Mouse (Mus musculus) kidney, embryonic 16.5 days (tissue): Measurements from ENCODE around the gene Iqcn. TPM values are rescaled to one million over a fixed set of nuclear protein-coding genes. Genes with fewer than 3 reads are reported as not detected.
A peak's percentile ranks its signal among the peaks of the same experiment; 100 is the strongest.

ENCODE experiments used
- ATAC-seq: fragments of 200-750 bp; cut with Nextera tagmentation; 2 replicates; pipeline ENCODE4 v1.8.0; 2017; ENCODE audit warnings: moderate TSS enrichment; ENCODE audit not compliant: low FRiP score, low TSS enrichment
- H3K27ac ChIP-seq: fragments of 300-500 bp; sonication (generic); 2 replicates; pipeline ENCODE4 v1.5.1; 2014; ENCODE audit warnings: low read length
- H3K27me3 ChIP-seq: fragments of 300-500 bp; sonication (generic); 2 replicates; pipeline ENCODE4 v1.6.1; 2014; ENCODE audit warnings: low read length, control low read depth, mixed read lengths; ENCODE audit not compliant: insufficient read depth
- H3K36me3 ChIP-seq: fragments of 300-500 bp; sonication (generic); 2 replicates; pipeline ENCODE4 v1.6.1; 2014; ENCODE audit warnings: low read length, control low read depth, mixed read lengths; ENCODE audit not compliant: insufficient read depth
- H3K4me1 ChIP-seq: fragments of 300-500 bp; sonication (generic); 2 replicates; pipeline ENCODE4 v1.6.1; 2014; ENCODE audit warnings: low read length, control low read depth, mixed read lengths; ENCODE audit not compliant: insufficient read depth
- H3K4me2 ChIP-seq: fragments of 300-500 bp; sonication (generic); replicated peaks from 2 replicates; pipeline ENCODE4 v1.6.1; 2014; ENCODE audit warnings: low read depth, low read length
- H3K4me3 ChIP-seq: fragments of 300-500 bp; sonication (generic); 2 replicates; pipeline ENCODE4 v1.5.1; 2014; ENCODE audit warnings: mild to moderate bottlenecking, low read length
- H3K9ac ChIP-seq: fragments of 300-500 bp; sonication (generic); replicated peaks from 2 replicates; pipeline ENCODE4 v1.6.1; 2014; ENCODE audit warnings: low read length
- H3K9me3 ChIP-seq: fragments of 300-500 bp; sonication (generic); 2 replicates; pipeline ENCODE4 v1.6.1; 2016; ENCODE audit warnings: low read length, control low read depth
- WGBS: fragments of 180-500 bp; shearing (Covaris S2); extraction: QIAGEN DNeasy Blood & Tissue Kit; methylation state at CpG from one replicate; pipeline ENCODE4 v1.1.7; 2014; 5-methylcytosine and 5-hydroxymethylcytosine counted together
- polyA plus RNA-seq: library from polyadenylated mRNA; unstranded; fragments of >200 nt; fragmentation: Nextera tagmentation; extraction: Ambion mirVana; gene quantifications from 2 replicates; pipeline ENCODE4 v1.2.1, GENCODE M21; 2015

The Iqcn gene
- polyA plus RNA-seq, 1 experiment from 2014 or later = 0.04 TPM

- Histone ChIP-seq H3K27ac (0 out of 2 replicates have a peak overlapping the region, but pooled peaks have one; percentile 4), H3K9me3 (no peaks in the 10 kb centered on the region), H3K9ac (no peak overlapping the region), H3K4me2 (no peak overlapping the region), H3K4me1 (peaks cover 51% of the 10 kb centered on the region), H3K36me3 (peaks cover 17% of the 10 kb centered on the region; the same call in 1 of the 2 replicates), H3K27me3 (no peaks in the 10 kb centered on the region), H3K4me3 (no peak overlapping the region)
- no peak for ATAC-seq
- 77% methylated on average over 22 of the region's 22 CpGs for WGBS
Observed at GRCm38 (mm10) chr8:70757523-70758307, 54.5 kb downstream of the Iqcn start.

GRCm38 (mm10) chr8:70758308-70758615 is 55.0 kb downstream of the Iqcn start:
- Histone ChIP-seq H3K36me3 (peaks cover 17% of the 10 kb centered on the region; the same call in 1 of the 2 replicates), H3K4me3 (no peak overlapping the region), H3K27me3 (no peaks in the 10 kb centered on the region), H3K27ac (no peak overlapping the region), H3K9ac (no peak overlapping the region), H3K4me1 (peaks cover 46% of the 10 kb centered on the region), H3K9me3 (no peaks in the 10 kb centered on the region), H3K4me2 (no peak overlapping the region)
- ATAC-seq = no peak
- 82% methylated on average over 7 of the region's 7 CpGs for WGBS

GRCm38 (mm10) chr8:70758616-70759561 is 55.6 kb downstream of the Iqcn start:
- H3K9ac ChIP-seq = no peak overlapping the region
- no peaks in the 10 kb centered on the region for H3K27me3 ChIP-seq
- peaks cover 40% of the 10 kb centered on the region for H3K4me1 ChIP-seq
- no peak overlapping the region for H3K4me2 ChIP-seq
- H3K9me3 ChIP-seq = no peaks in the 10 kb centered on the region
- H3K4me3 ChIP-seq = no peak overlapping the region
- peaks cover 21% of the 10 kb centered on the region for H3K36me3 ChIP-seq
- 58% methylated on average over 19 of the region's 19 CpGs for WGBS
- no peak for ATAC-seq
- H3K27ac ChIP-seq = no peak overlapping the region

GRCm38 (mm10) chr8:70760350-70760749 is 57.1 kb downstream of the Iqcn start:
- peak overlapping the region; percentile 84 for H3K4me2 ChIP-seq
- H3K9me3 ChIP-seq = no peaks in the 10 kb centered on the region
- peaks cover 34% of the 10 kb centered on the region for H3K4me1 ChIP-seq
- ATAC-seq = peak; percentile 24
- peaks cover 23% of the 10 kb centered on the region for H3K36me3 ChIP-seq
- peak overlapping the region; percentile 73 for H3K4me3 ChIP-seq
- peak overlapping the region; percentile 83 for H3K9ac ChIP-seq
- H3K27me3 ChIP-seq = no peaks in the 10 kb centered on the region
- 0% methylated on average over 22 of the region's 22 CpGs for WGBS
- peak overlapping the region; percentile 73 for H3K27ac ChIP-seq

GRCm38 (mm10) chr8:70760775-70761406 is 57.6 kb downstream of the Iqcn start, which contains the start of gene Mpv17l2:
TSS of gene Mpv17l2 (minus strand) at chr8:70760946.
- Histone ChIP-seq H3K9me3 (no peaks in the 10 kb centered on the region), H3K27ac (peak within 1 kb of the TSS; percentile 80), H3K4me1 (peaks cover 33% of the 10 kb centered on the region), H3K27me3 (no peaks in the 10 kb centered on the region), H3K9ac (peak within 1 kb of the TSS; percentile 83), H3K4me2 (peak within 1 kb of the TSS; percentile 84), H3K36me3 (peaks cover 23% of the 10 kb centered on the region), H3K4me3 (peak within 1 kb of the TSS; percentile 73)
- ATAC-seq = peak; percentile 96
- WGBS = under 1% methylated on average over 54 of the region's 55 CpGs

- 63% methylated on average over 1 of the region's 1 CpGs for WGBS
- peaks cover 13% of the 10 kb centered on the region for H3K36me3 ChIP-seq
Observed at GRCm38 (mm10) chr8:70762118-70762517, 58.9 kb downstream of the Iqcn start.

GRCm38 (mm10) chr8:70763354-70763753 is 60.1 kb downstream of the Iqcn start:
- ATAC-seq = no peak
- H3K9ac ChIP-seq = no peak overlapping the region
- no peaks in the 10 kb centered on the region for H3K27me3 ChIP-seq
- no peaks in the 10 kb centered on the region for H3K9me3 ChIP-seq
- H3K4me3 ChIP-seq = no peak overlapping the region
- H3K4me2 ChIP-seq = no peak overlapping the region
- H3K27ac ChIP-seq = no peak overlapping the region
- H3K36me3 ChIP-seq = peaks cover 11% of the 10 kb centered on the region
- peaks cover 46% of the 10 kb centered on the region for H3K4me1 ChIP-seq
- WGBS = 4% methylated on average over 3 of the region's 3 CpGs

More at GRCm38 (mm10) chr8:70762118-70762517, 58.9 kb downstream of the Iqcn start:
- no peak overlapping the region for H3K27ac ChIP-seq
- peaks cover 43% of the 10 kb centered on the region for H3K4me1 ChIP-seq
- ATAC-seq = no peak
- H3K4me2 ChIP-seq = no peak overlapping the region
- H3K9ac ChIP-seq = no peak overlapping the region
- no peaks in the 10 kb centered on the region for H3K9me3 ChIP-seq
- H3K4me3 ChIP-seq = no peak overlapping the region
- no peaks in the 10 kb centered on the region for H3K27me3 ChIP-seq

- H3K27ac ChIP-seq = no peak overlapping the region
- no peak for ATAC-seq
Observed at GRCm38 (mm10) chr8:70764026-70764425, 60.8 kb downstream of the Iqcn start.

GRCm38 (mm10) chr8:70764676-70765075 is 61.4 kb downstream of the Iqcn start:
- Histone ChIP-seq H3K4me1 (peaks cover 33% of the 10 kb centered on the region), H3K9ac (no peak overlapping the region), H3K27me3 (no peaks in the 10 kb centered on the region), H3K9me3 (no peaks in the 10 kb centered on the region), H3K36me3 (peaks cover 20% of the 10 kb centered on the region), H3K4me2 (no peak overlapping the region), H3K27ac (no peak overlapping the region), H3K4me3 (no peak overlapping the region)
- ATAC-seq = no peak
- 88% methylated on average over 13 of the region's 13 CpGs for WGBS

More at GRCm38 (mm10) chr8:70764026-70764425, 60.8 kb downstream of the Iqcn start:
- Histone ChIP-seq H3K27me3 (no peaks in the 10 kb centered on the region), H3K4me3 (no peak overlapping the region), H3K9ac (no peak overlapping the region), H3K36me3 (peaks cover 18% of the 10 kb centered on the region), H3K4me1 (peaks cover 39% of the 10 kb centered on the region), H3K4me2 (no peak overlapping the region), H3K9me3 (no peaks in the 10 kb centered on the region)
- WGBS = 85% methylated on average over 8 of the region's 8 CpGs
